Mouse (Mus musculus) frontal cortex, postnatal 10 days (tissue): Measurements from ENCODE around the gene Olfr522.

Experiments used
- DNase-seq, 2 experiments: peaks; one replicate each; pipeline ENCODE4 v3.0.0; 2022; ENCODE audit warnings: low spot score in 2 of 2, mixed read lengths in 1 of 2

Gene Olfr522

DNA sequence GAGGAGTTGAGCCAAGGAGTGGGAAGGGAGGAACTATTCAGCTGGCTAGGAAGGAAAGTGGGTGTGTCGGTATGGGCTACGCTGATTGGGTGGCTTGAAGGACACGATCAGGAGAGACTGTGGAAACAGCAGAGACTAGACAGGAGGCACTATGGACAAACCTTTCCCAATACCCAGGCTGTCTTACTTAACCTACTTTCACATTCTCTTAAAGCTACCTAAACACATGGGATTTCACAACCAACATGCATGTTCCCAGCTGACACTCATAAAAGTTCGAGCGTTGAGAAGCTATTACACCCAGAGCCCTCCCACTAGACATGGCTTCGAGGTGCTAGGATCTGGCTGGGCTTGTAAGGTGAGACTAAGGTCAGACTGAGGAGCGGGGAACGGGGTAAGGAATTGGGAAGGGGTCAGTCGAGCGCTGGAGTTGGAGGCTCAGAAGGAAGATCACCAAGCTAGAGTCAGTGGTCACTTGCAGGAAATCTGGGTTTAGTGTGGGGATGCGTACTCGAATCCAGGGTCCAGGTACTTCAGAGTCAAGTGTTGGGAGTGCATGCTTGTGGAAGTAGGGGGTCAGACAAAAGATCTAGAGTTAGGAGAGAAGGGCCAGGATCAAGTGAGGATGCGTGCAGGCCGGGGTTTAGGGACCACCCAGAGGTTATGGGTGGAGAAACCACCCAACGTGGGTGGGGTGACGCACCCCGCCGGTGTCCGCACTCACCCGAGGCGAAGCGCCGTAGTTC is 48.8 kb downstream of the Olfr522 start, which contains the start of gene Paox:
Gene Paox (plus strand): TSS at position 217 of the 746 bp plus-strand sequence.
- DNase-seq, result peak in 1 of 2 experiments; percentile 18

DNA sequence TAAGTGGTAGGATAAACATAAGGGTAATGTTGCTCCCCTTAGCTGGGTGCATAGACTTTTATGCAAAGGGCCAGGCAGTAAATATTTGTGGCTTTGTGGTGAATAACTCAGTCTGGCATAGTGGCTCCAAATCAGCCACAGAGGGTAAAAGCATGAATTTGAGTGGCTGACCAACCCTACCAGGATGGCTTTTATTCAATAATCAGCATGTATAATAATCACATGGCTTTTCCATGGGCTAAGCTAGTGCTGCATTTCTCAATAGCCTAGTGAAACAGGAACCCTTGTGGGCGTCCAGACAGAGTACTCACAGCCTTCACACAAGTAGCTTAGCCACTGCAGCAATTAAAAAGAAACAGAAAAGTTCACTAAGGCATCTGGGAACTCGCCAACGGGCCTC is 52.6 kb downstream of the Olfr522 start:
- no peak for DNase-seq
